Mouse (Mus musculus) liver, adult 2 months (tissue): ENCODE results near the gene Apoh. TPM values are rescaled to one million over a fixed set of nuclear protein-coding genes. Genes with fewer than 3 reads are reported as not detected.

Experiments
- DNase-seq: peaks from one replicate; pipeline ENCODE4 v3.0.0-alpha.2; 2011; ENCODE audit warnings: low read depth, low spot score; ENCODE audit errors: extremely low read depth
- H3K27ac ChIP-seq: fragments of 200-500 bp; replicated peaks from 2 replicates; pipeline ENCODE4 v1.5.1; 2012; ENCODE audit warnings: low read depth, mild to moderate bottlenecking, control low read depth, inconsistent platforms, low read length; ENCODE audit not compliant: insufficient read depth
- H3K27me3 ChIP-seq: fragments of 200-500 bp; 2 replicates; pipeline ENCODE4 v1.6.1; 2012; ENCODE audit warnings: mild to moderate bottlenecking, moderate library complexity, low read length, inconsistent platforms; ENCODE audit not compliant: control insufficient read depth, insufficient read depth
- H3K36me3 ChIP-seq: fragments of 200-500 bp; 2 replicates; pipeline ENCODE4 v1.6.1; 2012; ENCODE audit warnings: low read length, inconsistent platforms; ENCODE audit not compliant: control insufficient read depth, insufficient read depth
- H3K4me1 ChIP-seq: fragments of 200-500 bp; 2 replicates; pipeline ENCODE4 v1.6.1; 2011; ENCODE audit warnings: low read length; ENCODE audit not compliant: control insufficient read depth, insufficient read depth
- H3K4me3 ChIP-seq: fragments of 200-500 bp; 2 replicates; pipeline ENCODE4 v1.5.1; 2011; ENCODE audit warnings: low read depth, mild to moderate bottlenecking, control low read depth, low read length, moderate library complexity; ENCODE audit not compliant: insufficient read depth
- H3K79me2 ChIP-seq: fragments of 200-500 bp; 2 replicates; pipeline ENCODE4 v1.6.1; 2012; ENCODE audit warnings: inconsistent platforms, mild to moderate bottlenecking, low read length, moderate library complexity; ENCODE audit not compliant: control insufficient read depth, insufficient read depth
- H3K9ac ChIP-seq: fragments of 200-500 bp; 2 replicates; pipeline ENCODE4 v1.6.1; 2012; ENCODE audit warnings: low read depth, mild to moderate bottlenecking, control low read depth, inconsistent platforms, low read length
- CTCF ChIP-seq: fragments of 200-500 bp; IDR thresholded peaks from 2 replicates; pipeline ENCODE4 v1.5.1; 2011; ENCODE audit warnings: low read depth, low read length, control low read depth
- POLR2A ChIP-seq: fragments of 200-500 bp; IDR thresholded peaks from 2 replicates; pipeline ENCODE4 v1.6.1; 2011; ENCODE audit warnings: low read length, control low read depth; ENCODE audit not compliant: insufficient read depth; ENCODE audit errors: extremely low read depth
- WGBS: fragments of 180-500 bp; shearing (Covaris S2); methylation state at CpG from one replicate; pipeline ENCODE4 v1.1.7; 2018; 5-methylcytosine and 5-hydroxymethylcytosine counted together
- polyA plus RNA-seq: library from polyadenylated mRNA; depleted of rRNA; stranded (reverse); fragments of >200 nt; gene quantifications from 2 replicates; pipeline ENCODE4 v1.2.3, GENCODE M21; 2012; rRNA removed
- total RNA-seq: library from RNA; depleted of rRNA; stranded (reverse); fragments of >200 nt; gene quantifications from 2 replicates; pipeline ENCODE4 v1.2.3, GENCODE M21; 2014; rRNA removed

Apoh gene
- total and polyA plus RNA-seq, 2 experiments, result 2,235 to 3,004 TPM

DNA sequence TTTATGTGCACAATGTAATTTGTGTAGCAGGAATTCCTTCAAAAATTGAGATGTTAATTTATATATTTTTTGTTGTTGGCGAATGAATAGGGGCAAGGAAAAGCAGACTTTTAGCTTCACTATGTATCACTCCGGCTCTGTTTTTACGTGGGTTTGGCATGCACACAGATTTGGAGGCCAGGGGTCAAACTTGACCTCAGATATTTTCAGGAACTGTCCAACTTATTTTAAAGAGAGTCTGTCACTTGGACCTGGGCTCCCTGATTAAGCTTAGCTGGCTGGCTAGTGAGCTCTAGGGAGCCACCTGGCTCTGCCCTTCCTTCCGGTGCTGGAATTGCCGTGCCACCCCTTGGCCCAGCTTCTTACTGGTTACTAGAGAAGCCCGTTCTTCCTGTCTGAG, 84.0 kb downstream of the Apoh start:
- TF ChIP-seq POLR2A (no peak), CTCF (no peak)
- Histone ChIP-seq H3K27ac (no peak overlapping the region), H3K79me2 (no peaks in the 10 kb centered on the region), H3K4me3 (no peak overlapping the region), H3K36me3 (no peaks in the 10 kb centered on the region), H3K27me3 (no peaks in the 10 kb centered on the region), H3K4me1 (no peaks in the 10 kb centered on the region), H3K9ac (no peak overlapping the region)
- no peak for DNase-seq
- WGBS, result 57% methylated on average over 6 of the region's 6 CpGs

GRCm38 (mm10) chr11:108429076-108429475, 85.9 kb downstream of the Apoh start:
- no peak for TF ChIP-seq POLR2A
- no peak for TF ChIP-seq CTCF
- H3K4me3 ChIP-seq, result no peak overlapping the region
- no peaks in the 10 kb centered on the region for H3K27me3 ChIP-seq
- no peak overlapping the region for H3K27ac ChIP-seq
- DNase-seq, result no peak
- 50% methylated on average over 2 of the region's 2 CpGs for WGBS
- no peaks in the 10 kb centered on the region for H3K36me3 ChIP-seq
- no peaks in the 10 kb centered on the region for H3K4me1 ChIP-seq
- no peaks in the 10 kb centered on the region for H3K79me2 ChIP-seq
- no peak overlapping the region for H3K9ac ChIP-seq

DNA sequence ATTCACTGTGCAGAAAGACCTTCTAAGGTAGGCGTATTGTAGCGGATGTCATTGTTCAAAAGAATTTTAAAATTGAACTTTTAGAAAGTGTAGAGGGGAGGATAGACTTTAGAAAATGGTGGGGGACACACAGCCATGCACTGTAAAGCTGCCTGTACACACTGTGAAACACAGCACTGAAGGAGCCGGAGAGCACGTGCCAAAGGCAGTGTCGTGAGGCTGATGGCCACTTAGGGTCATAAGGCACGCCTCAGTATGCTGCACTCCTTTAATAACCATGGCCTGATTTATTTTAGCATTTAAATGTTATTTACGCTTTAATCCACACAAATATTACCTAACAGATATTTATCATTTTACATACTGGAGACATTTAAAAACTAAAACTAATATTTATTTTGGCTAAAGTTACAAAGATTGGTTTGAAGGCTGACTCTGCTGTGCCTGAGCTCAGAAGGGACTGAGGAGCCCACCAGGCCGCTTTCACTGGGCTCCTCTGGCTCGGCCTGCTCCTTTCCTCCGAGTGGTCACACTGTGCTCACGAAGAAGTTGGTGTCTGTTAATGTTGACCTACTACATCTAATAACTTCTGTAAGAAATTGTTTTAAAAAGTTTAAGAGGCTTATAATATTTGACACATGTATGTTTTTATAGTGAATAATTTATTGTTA, 100.9 kb downstream of the Apoh start:
- H3K4me1 ChIP-seq, result no peaks in the 10 kb centered on the region
- 95% methylated on average over 11 of the region's 11 CpGs for WGBS

DNA sequence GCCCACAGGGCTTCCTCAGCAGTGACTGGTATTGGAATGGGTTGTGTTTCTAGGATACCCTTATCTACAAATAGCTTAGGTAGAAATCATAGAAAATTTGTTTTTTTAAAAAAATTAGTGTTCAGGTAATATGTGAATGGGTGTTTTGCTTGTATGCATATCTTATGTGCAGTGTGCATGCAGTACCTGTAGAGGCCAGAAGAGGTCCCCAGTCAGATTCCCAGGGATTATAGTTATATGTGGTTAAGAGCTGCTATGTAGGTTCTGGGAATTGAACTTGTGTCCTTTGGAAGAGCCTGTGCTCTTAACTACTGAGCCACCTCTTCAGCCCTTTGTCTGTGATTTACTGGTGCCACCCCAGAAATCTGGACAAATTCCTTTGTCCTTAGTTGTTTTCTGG, 104.0 kb downstream of the Apoh start:
- H3K27ac ChIP-seq, result no peak overlapping the region
- no peaks in the 10 kb centered on the region for H3K27me3 ChIP-seq
- peak; percentile 13 for DNase-seq
- no peak for TF ChIP-seq POLR2A
- TF ChIP-seq CTCF, result no peak; the same call in 1 of the 2 replicates
- H3K36me3 ChIP-seq, result no peaks in the 10 kb centered on the region
- H3K4me3 ChIP-seq, result no peak overlapping the region
- H3K4me1 ChIP-seq, result no peaks in the 10 kb centered on the region
- no peak overlapping the region for H3K9ac ChIP-seq
- H3K79me2 ChIP-seq, result no peaks in the 10 kb centered on the region

More for the DNA sequence above, 100.9 kb downstream of the Apoh start:
- no peaks in the 10 kb centered on the region for H3K27me3 ChIP-seq
- no peak overlapping the region for H3K9ac ChIP-seq
- H3K79me2 ChIP-seq, result no peaks in the 10 kb centered on the region
- no peak overlapping the region for H3K4me3 ChIP-seq
- H3K27ac ChIP-seq, result no peak overlapping the region
- TF ChIP-seq CTCF (no peak), POLR2A (no peak)
- no peak for DNase-seq
- no peaks in the 10 kb centered on the region for H3K36me3 ChIP-seq

- Histone ChIP-seq H3K4me3 (no peak overlapping the region), H3K27me3 (no peaks in the 10 kb centered on the region), H3K36me3 (no peaks in the 10 kb centered on the region), H3K4me1 (no peaks in the 10 kb centered on the region), H3K27ac (no peak overlapping the region), H3K9ac (no peak overlapping the region), H3K79me2 (no peaks in the 10 kb centered on the region)
- TF ChIP-seq POLR2A (no peak), CTCF (peak; percentile 64)
- DNase-seq, result peak; percentile 35
- WGBS, result 30% methylated on average over 3 of the region's 3 CpGs
These were observed 106.7 kb downstream of the Apoh start for GRCm38 (mm10) chr11:108449811-108450210.

- Histone ChIP-seq H3K79me2 (no peaks in the 10 kb centered on the region), H3K9ac (no peak overlapping the region), H3K27me3 (no peaks in the 10 kb centered on the region), H3K36me3 (no peaks in the 10 kb centered on the region), H3K4me3 (no peak overlapping the region), H3K4me1 (no peaks in the 10 kb centered on the region), H3K27ac (no peak overlapping the region)
- 90% methylated on average over 3 of the region's 3 CpGs for WGBS
- TF ChIP-seq CTCF (no peak), POLR2A (no peak)
- DNase-seq, result no peak
These were observed 116.4 kb downstream of the Apoh start for GRCm38 (mm10) chr11:108459599-108459998.

Other genes starting within 250 kb of the Apoh start
- gene Prkca, start 574 bp downstream of the Apoh start, total RNA-seq, result 4.3 and 4.8 TPM in 2 replicates
- gene Prkca, start 574 bp downstream of the Apoh start, polyA plus RNA-seq, result 2.3 and 2.8 TPM in 2 replicates
- gene Cep112, start 81.8 kb downstream of the Apoh start, total RNA-seq, result 0.65 and 0.81 TPM in 2 replicates
- gene Cep112, start 81.8 kb downstream of the Apoh start, polyA plus RNA-seq, result 0.21 TPM in 1 of 2 replicates, not detected in the other